Mouse (Mus musculus) E14TG2a.4 (cell line): ENCODE results near the gene Fyn.

Source experiments
- CTCF ChIP-seq: conservative IDR thresholded peaks from 2 replicates; pipeline ENCODE4 v1.5.1; 2014; ENCODE audit warnings: low read length
- POU5F1 ChIP-seq: IDR thresholded peaks from 2 replicates; pipeline ENCODE4 v1.6.1; 2014; ENCODE audit warnings: low read length, borderline replicate concordance

DNA sequence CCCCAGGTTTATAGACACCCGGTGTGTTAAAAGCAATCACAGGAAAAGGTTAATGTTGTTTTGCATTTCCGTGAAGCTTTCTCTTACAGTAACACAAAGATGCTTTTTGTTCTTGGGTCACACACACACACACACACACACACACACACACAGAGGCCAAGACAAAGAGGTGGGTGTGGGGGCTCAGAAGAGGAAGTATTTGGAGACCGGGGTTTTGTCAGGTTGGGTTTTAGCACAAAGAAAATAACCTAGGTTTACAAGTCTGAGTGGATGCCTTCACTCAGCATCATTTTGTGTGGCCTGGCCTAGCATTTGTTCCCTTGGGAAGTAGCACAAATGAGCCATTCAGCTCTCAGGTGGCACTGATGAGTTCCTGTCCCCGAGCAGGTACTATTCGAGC is 184.2 kb downstream of the Fyn start:
- TF ChIP-seq CTCF (no peak), POU5F1 (no peak)
